Mouse (Mus musculus) heart, postnatal 0 days (tissue): ENCODE measurements around the gene Gm39566.

ENCODE experiments used
- CTCF ChIP-seq: IDR thresholded peaks from 2 replicates; pipeline ENCODE4 v1.5.1; 2016; ENCODE audit warnings: antibody characterized with exemption, control low read depth, low read depth
- EP300 ChIP-seq: IDR thresholded peaks from 2 replicates; pipeline ENCODE4 v1.6.1; 2016; ENCODE audit warnings: antibody characterized with exemption, low read depth

- TF ChIP-seq EP300 (no peak), CTCF (no peak)
Measured at GRCm38 (mm10) chr11:69816520-69816919, 1.4 kb upstream of the Gm39566 start.
